Mouse (Mus musculus) myocyte (in vitro differentiated cells): ENCODE data around the gene 2310033P09Rik.
A peak's percentile ranks its signal among the peaks of the same experiment; 100 is the strongest.

Experiments used
- MAX ChIP-seq: IDR thresholded peaks from one replicate; pipeline ENCODE4 v1.6.1; 2011; ENCODE audit warnings: low read depth, mild to moderate bottlenecking, control low read depth
- MYOG ChIP-seq, 3 experiments: IDR thresholded peaks; one replicate each; pipeline ENCODE4 v1.6.1; 2011; ENCODE audit warnings: control low read depth in 2 of 3, low read depth in 2 of 3, mild to moderate bottlenecking in 2 of 3; ENCODE audit not compliant: insufficient read length in 2 of 3, control insufficient read depth in 1 of 3, insufficient read depth in 1 of 3
- POLR2A ChIP-seq: IDR thresholded peaks from one replicate; pipeline ENCODE4 v1.6.1; 2011; ENCODE audit warnings: low read depth, mild to moderate bottlenecking, control low read depth, moderate library complexity; ENCODE audit not compliant: insufficient read length
- POLR2AphosphoS2 ChIP-seq: IDR thresholded peaks from one replicate; pipeline ENCODE4 v1.6.1; 2011; ENCODE audit warnings: low read depth, control low read depth; ENCODE audit not compliant: insufficient read length

- TF ChIP-seq POLR2A: peak; percentile 88
- TF ChIP-seq MAX: no peak
- peak; percentile 86 for TF ChIP-seq POLR2AphosphoS2
- TF ChIP-seq MYOG (IDR thresholded peaks at IDR 0.05; ENCODE audit: control insufficient read depth in 1 of 3, insufficient read depth in 1 of 3, insufficient read length in 2 of 3, low read depth in 2 of 3): peak in 1 of 3 experiments; percentile 48
Observed at GRCm38 (mm10) chr11:59228122-59228953, 20.2 kb downstream of the 2310033P09Rik start, which contains the start of gene Arf1.
